Mouse (Mus musculus): ENCODE results near the gene Tcp11l1.

DNA sequence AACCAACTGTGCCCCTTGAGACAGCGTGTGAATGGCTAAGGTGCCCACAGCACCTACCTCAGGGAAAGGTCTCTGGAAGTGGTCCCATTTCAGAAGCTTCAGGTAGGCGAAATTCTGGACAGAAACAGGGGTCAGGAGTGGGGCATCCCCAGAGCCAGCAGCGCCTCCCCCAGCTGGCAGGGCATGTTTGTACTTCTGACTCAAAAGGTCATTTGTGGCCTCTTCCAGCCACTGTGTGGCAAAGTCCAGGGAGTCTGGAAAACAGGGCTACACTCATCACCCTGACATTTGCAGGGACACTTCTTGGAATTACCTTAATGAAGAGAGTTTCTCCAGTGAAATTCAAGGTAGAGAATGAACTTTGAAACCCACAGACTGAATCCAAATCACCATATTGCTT, 23.6 kb downstream of the Tcp11l1 start:
- no peak for TF ChIP-seq CTCF (IDR thresholded peaks at IDR 0.05)
- TF ChIP-seq POLR2A (IDR thresholded peaks at IDR 0.05; ENCODE audit: insufficient read depth, low read depth, low read length): no peak
- no peak for TF ChIP-seq EP300 (IDR thresholded peaks at IDR 0.05; ENCODE audit: insufficient read depth, low read depth, low read length)
